In genomic region chr6:22157461-22157860, GRCm38 (mm10) we compare ENCODE assay signal across 13 mouse cellular contexts.
A peak's percentile ranks its signal among the peaks of the same experiment; 100 is the strongest.
DNase-seq lines count a peak whose midpoint lies in the region; ATAC-seq and TF ChIP-seq lines count a peak whose summit lies in the region.
"Had no signal": no experiment of that assay in that cellular context is flagged by ENCODE, and none has a peak within 500 bp of the region (broad histone marks: within the 10 kb centered on the region; RNA-seq: fewer than 3 reads in every experiment).

No protein-coding gene starts in this region.

- DNase-seq in hindbrain, postnatal 0 days (ENCODE audit: low spot score): peak; percentile 64
- no peak for DNase-seq in hindbrain, embryonic 14.5 days (ENCODE audit: low spot score)
- DNase-seq in Muller cell, postnatal 12 days (ENCODE audit: inconsistent ontology term): peak; percentile 36
- DNase-seq in gastrocnemius, postnatal 10 days: peak; percentile 52
- DNase-seq in left cerebral cortex, postnatal 14 days (ENCODE audit: low spot score in 2 of 2): no peak
- DNase-seq in embryonic facial prominence, embryonic 10.5 days (ENCODE audit: low spot score): no peak
- DNase-seq: forebrain, postnatal 0 days; liver; spleen, adult 18-20 months; thymus, postnatal 36 days had no signal

- no peaks in the 10 kb centered on the region for H3K4me1 ChIP-seq in hindbrain, postnatal 0 days (ENCODE audit: insufficient read depth, low read length)
- H3K4me1 ChIP-seq in hindbrain, embryonic 14.5 days (replicated peaks; ENCODE audit: control insufficient read depth, insufficient read depth, low read length): no peaks in the 10 kb centered on the region
- H3K4me1 ChIP-seq in embryonic facial prominence, embryonic 10.5 days: peaks cover 8% of the 10 kb centered on the region
- H3K4me1 ChIP-seq: midbrain, embryonic 12.5 days had no signal

- H3K4me3 ChIP-seq in hindbrain, postnatal 0 days (ENCODE audit: low read length): no peak overlapping the region
- H3K4me3 ChIP-seq in hindbrain, embryonic 14.5 days (replicated peaks; ENCODE audit: low read length): no peak overlapping the region
- no peak overlapping the region for H3K4me3 ChIP-seq in embryonic facial prominence, embryonic 10.5 days
- H3K4me3 ChIP-seq: midbrain, embryonic 12.5 days had no signal

- WGBS in hindbrain, postnatal 0 days: 55% methylated on average over 5 of the region's 5 CpGs
- 82% methylated on average over 5 of the region's 5 CpGs for WGBS in hindbrain, embryonic 14.5 days
- 70% methylated on average over 5 of the region's 5 CpGs for WGBS in embryonic facial prominence, embryonic 10.5 days

- H3K9ac ChIP-seq in hindbrain, postnatal 0 days (replicated peaks; ENCODE audit: low read length): no peak overlapping the region
- H3K9ac ChIP-seq in hindbrain, embryonic 14.5 days: no peak overlapping the region
- H3K9ac ChIP-seq: forebrain, postnatal 0 days; midbrain, embryonic 12.5 days had no signal

- ATAC-seq in hindbrain, postnatal 0 days: peak; percentile 35; the same call in 1 of the 2 replicates
- ATAC-seq in hindbrain, embryonic 14.5 days (ENCODE audit: low FRiP score): no peak
- peak; percentile 68 for ATAC-seq in cerebellum, adult (ENCODE audit: insufficient number of reproducible peaks, low FRiP score, low TSS enrichment)
- ATAC-seq in megakaryocyte progenitor cell, adult 5-6 weeks (replicated peaks; ENCODE audit: poor library complexity): no peak
- ATAC-seq: forebrain, postnatal 0 days had no signal

- no peak overlapping the region for H3K4me2 ChIP-seq in hindbrain, postnatal 0 days (ENCODE audit: low read depth, low read length)
- H3K4me2 ChIP-seq in hindbrain, embryonic 14.5 days (replicated peaks): no peak overlapping the region
- H3K4me2 ChIP-seq: midbrain, embryonic 12.5 days had no signal

- no peak for TF ChIP-seq CTCF in hindbrain, postnatal 0 days (IDR thresholded peaks at IDR 0.05; ENCODE audit: low read depth)

- intact Hi-C loops in left cerebral cortex, postnatal 14 days (cut with DNase I): no loop called here

- no peaks in the 10 kb centered on the region for H3K27me3 ChIP-seq in hindbrain, postnatal 0 days (ENCODE audit: insufficient read depth, low read length)
- no peaks in the 10 kb centered on the region for H3K27me3 ChIP-seq in hindbrain, embryonic 14.5 days (ENCODE audit: control insufficient read depth, insufficient read depth, low read length)
- H3K27me3 ChIP-seq in embryonic facial prominence, embryonic 10.5 days (replicated peaks; ENCODE audit: low read depth, poor library complexity, severe bottlenecking): no peaks in the 10 kb centered on the region
- H3K27me3 ChIP-seq: midbrain, embryonic 12.5 days had no signal

- no peaks in the 10 kb centered on the region for H3K36me3 ChIP-seq in hindbrain, postnatal 0 days (ENCODE audit: insufficient read depth, low read length)
- H3K36me3 ChIP-seq in hindbrain, embryonic 14.5 days (replicated peaks; ENCODE audit: control insufficient read depth, insufficient read depth): no peaks in the 10 kb centered on the region
- peaks cover 10% of the 10 kb centered on the region for H3K36me3 ChIP-seq in embryonic facial prominence, embryonic 10.5 days (replicated peaks)
- H3K36me3 ChIP-seq: midbrain, embryonic 12.5 days had no signal

- no peak overlapping the region for H3K27ac ChIP-seq in hindbrain, postnatal 0 days
- no peak overlapping the region for H3K27ac ChIP-seq in hindbrain, embryonic 14.5 days
- no peak overlapping the region for H3K27ac ChIP-seq in embryonic facial prominence, embryonic 10.5 days (replicated peaks)
- H3K27ac ChIP-seq: midbrain, embryonic 12.5 days had no signal

- H3K9me3 ChIP-seq in hindbrain, postnatal 0 days (ENCODE audit: low read length): no peaks in the 10 kb centered on the region
- H3K9me3 ChIP-seq in hindbrain, embryonic 14.5 days (ENCODE audit: control insufficient read depth, low read length): no peaks in the 10 kb centered on the region
- no peaks in the 10 kb centered on the region for H3K9me3 ChIP-seq in embryonic facial prominence, embryonic 10.5 days
- H3K9me3 ChIP-seq: midbrain, embryonic 12.5 days had no signal

Comparison
In these comparisons a context has a peak if more than half of its experiments do, and no peak if none do; other contexts are left out.
1. ATAC-seq: peak in hindbrain, postnatal 0 days (single experiment) and cerebellum, adult (single experiment); none in hindbrain, embryonic 14.5 days (single experiment) and megakaryocyte progenitor cell, adult 5-6 weeks (single experiment).
2. DNase-seq: peak in hindbrain, postnatal 0 days (single experiment), Muller cell, postnatal 12 days (single experiment) and gastrocnemius, postnatal 10 days (single experiment); none in hindbrain, embryonic 14.5 days (single experiment), left cerebral cortex, postnatal 14 days (0 of 2) and embryonic facial prominence, embryonic 10.5 days (single experiment).